Comparison of ENCODE assay signal across 8 mouse cellular contexts in genomic region chr11:106329682-106330081, GRCm38 (mm10). TPM values are rescaled to one million over a fixed set of nuclear protein-coding genes. Genes with fewer than 3 reads are reported as not detected.
DNase-seq lines count a peak whose midpoint lies in the region; ATAC-seq and TF ChIP-seq lines count a peak whose summit lies in the region.

No protein-coding gene starts in this region.

- ATAC-seq in forebrain, embryonic 14.5 days, result no peak
- ATAC-seq in forebrain, embryonic 15.5 days (replicated peaks), result no peak
- ATAC-seq in limb, embryonic 14.5 days (ENCODE audit: low FRiP score, low read depth), result no peak

- no peaks in the 10 kb centered on the region for H3K27me3 ChIP-seq in forebrain, embryonic 14.5 days (replicated peaks; ENCODE audit: control insufficient read depth, insufficient read depth, low read length)
- no peaks in the 10 kb centered on the region for H3K27me3 ChIP-seq in forebrain, embryonic 15.5 days
- no peaks in the 10 kb centered on the region for H3K27me3 ChIP-seq in limb, embryonic 14.5 days (ENCODE audit: control insufficient read depth, insufficient read depth, low read length)

- H3K4me1 ChIP-seq in forebrain, embryonic 14.5 days (ENCODE audit: control insufficient read depth, insufficient read depth, low read length), result no peaks in the 10 kb centered on the region
- H3K4me1 ChIP-seq in forebrain, embryonic 15.5 days, result no peaks in the 10 kb centered on the region
- peaks cover 4% of the 10 kb centered on the region; the same call in 1 of the 2 replicates for H3K4me1 ChIP-seq in limb, embryonic 14.5 days (ENCODE audit: control insufficient read depth, insufficient read depth, low read length)

- H3K9ac ChIP-seq in forebrain, embryonic 14.5 days (ENCODE audit: low read length), result no peak overlapping the region
- H3K9ac ChIP-seq in forebrain, embryonic 15.5 days (replicated peaks), result no peak overlapping the region
- H3K9ac ChIP-seq in limb, embryonic 14.5 days (ENCODE audit: low read depth, low read length, severe bottlenecking), result no peak overlapping the region

- 76% methylated on average over 7 of the region's 7 CpGs for WGBS in forebrain, embryonic 14.5 days
- 80% methylated on average over 7 of the region's 7 CpGs for WGBS in forebrain, embryonic 15.5 days
- 57% methylated on average over 7 of the region's 7 CpGs for WGBS in limb, embryonic 14.5 days

- H3K4me3 ChIP-seq in forebrain, embryonic 14.5 days (ENCODE audit: low read depth, low read length), result no peak overlapping the region
- no peak overlapping the region for H3K4me3 ChIP-seq in forebrain, embryonic 15.5 days
- H3K4me3 ChIP-seq in limb, embryonic 14.5 days (replicated peaks; ENCODE audit: low read length), result no peak overlapping the region

- H3K4me2 ChIP-seq in forebrain, embryonic 14.5 days (ENCODE audit: low read length), result no peak overlapping the region
- H3K4me2 ChIP-seq in forebrain, embryonic 15.5 days (replicated peaks), result no peak overlapping the region
- no peak overlapping the region for H3K4me2 ChIP-seq in limb, embryonic 14.5 days (replicated peaks; ENCODE audit: low read depth, low read length, severe bottlenecking)

- DNase-seq in forebrain, embryonic 14.5 days (ENCODE audit: low spot score), result peak; percentile 17
- peak; percentile 36 for DNase-seq in urinary bladder, postnatal 14 days (ENCODE audit: low spot score)
- no peak for DNase-seq in urinary bladder, postnatal 4 days (ENCODE audit: low spot score in 2 of 2)
- DNase-seq in embryo, embryonic 11 days, result peak; percentile 58
- DNase-seq in limb, embryonic 14.5 days (ENCODE audit: low spot score), result peak; percentile 41
- peak; percentile 21 for DNase-seq in right cerebral cortex, postnatal 4 days
- no peak for DNase-seq in testis, postnatal 14 days (ENCODE audit: low spot score)

- TF ChIP-seq POLR2A in limb, embryonic 14.5 days (IDR thresholded peaks at IDR 0.05; ENCODE audit: borderline replicate concordance, extremely low read depth, insufficient read depth, insufficient read length), result no peak

- H3K36me3 ChIP-seq in forebrain, embryonic 14.5 days (ENCODE audit: control insufficient read depth, insufficient read depth, low read length), result no peaks in the 10 kb centered on the region
- H3K36me3 ChIP-seq in forebrain, embryonic 15.5 days, result no peaks in the 10 kb centered on the region
- H3K36me3 ChIP-seq in limb, embryonic 14.5 days (ENCODE audit: control insufficient read depth, insufficient read depth, low read length), result no peaks in the 10 kb centered on the region

- no peak overlapping the region for H3K27ac ChIP-seq in forebrain, embryonic 14.5 days (ENCODE audit: low read depth, low read length)
- H3K27ac ChIP-seq in forebrain, embryonic 15.5 days (replicated peaks), result no peak overlapping the region
- H3K27ac ChIP-seq in limb, embryonic 14.5 days (replicated peaks; ENCODE audit: low read depth, low read length), result no peak overlapping the region

- H3K9me3 ChIP-seq in forebrain, embryonic 14.5 days (replicated peaks; ENCODE audit: control insufficient read depth, low read length), result no peaks in the 10 kb centered on the region
- no peaks in the 10 kb centered on the region for H3K9me3 ChIP-seq in forebrain, embryonic 15.5 days
- no peaks in the 10 kb centered on the region for H3K9me3 ChIP-seq in limb, embryonic 14.5 days (ENCODE audit: control insufficient read depth, low read length)

RNA-seq across cellular contexts. Expression of gene Cd79b, which starts 15.1 kb away (rescaled TPM):
- polyA plus RNA-seq in forebrain, embryonic 14.5 days (2014; fragmentation: Nextera tagmentation; extraction: Ambion mirVana), result 0.79 and 0.95 TPM in 2 replicates
- 0.56 and 0.77 TPM in 2 replicates for polyA plus RNA-seq in forebrain, embryonic 15.5 days (2015; fragmentation: Nextera tagmentation; extraction: Ambion mirVana)
- 2.6 and 2.7 TPM in 2 replicates for polyA plus RNA-seq in limb, embryonic 14.5 days (2012; rRNA removed)
- polyA plus RNA-seq in limb, embryonic 14.5 days (2014; fragmentation: Nextera tagmentation; extraction: Ambion mirVana), result 3.0 and 5.0 TPM in 2 replicates

RNA-seq across cellular contexts. Expression of gene Scn4a, which starts 23.4 kb away (rescaled TPM):
- not detected in 2 replicates for polyA plus RNA-seq in forebrain, embryonic 14.5 days (2014; fragmentation: Nextera tagmentation; extraction: Ambion mirVana)
- polyA plus RNA-seq in forebrain, embryonic 15.5 days (2015; fragmentation: Nextera tagmentation; extraction: Ambion mirVana), result not detected in 2 replicates
- 2.0 and 2.5 TPM in 2 replicates for polyA plus RNA-seq in limb, embryonic 14.5 days (2012; rRNA removed)
- 0.15 and 0.30 TPM in 2 replicates for polyA plus RNA-seq in limb, embryonic 14.5 days (2014; fragmentation: Nextera tagmentation; extraction: Ambion mirVana)

RNA-seq across cellular contexts. Expression of gene Gh, which starts 28.0 kb away (rescaled TPM):
- not detected in 2 replicates for polyA plus RNA-seq in forebrain, embryonic 14.5 days (2014; fragmentation: Nextera tagmentation; extraction: Ambion mirVana)
- polyA plus RNA-seq in forebrain, embryonic 15.5 days (2015; fragmentation: Nextera tagmentation; extraction: Ambion mirVana), result not detected in 2 replicates
- polyA plus RNA-seq in limb, embryonic 14.5 days (2012; rRNA removed), result not detected in 2 replicates
- not detected in 2 replicates for polyA plus RNA-seq in limb, embryonic 14.5 days (2014; fragmentation: Nextera tagmentation; extraction: Ambion mirVana)

RNA-seq across cellular contexts. Expression of gene Prr29, which starts 35.6 kb away (rescaled TPM):
- not detected in 2 replicates for polyA plus RNA-seq in forebrain, embryonic 14.5 days (2014; fragmentation: Nextera tagmentation; extraction: Ambion mirVana)
- polyA plus RNA-seq in forebrain, embryonic 15.5 days (2015; fragmentation: Nextera tagmentation; extraction: Ambion mirVana), result not detected in 2 replicates
- polyA plus RNA-seq in limb, embryonic 14.5 days (2012; rRNA removed), result 1.1 TPM in 2 replicates
- polyA plus RNA-seq in limb, embryonic 14.5 days (2014; fragmentation: Nextera tagmentation; extraction: Ambion mirVana), result 0.59 TPM in 1 of 2 replicates, not detected in the other

RNA-seq across cellular contexts. Expression of gene Tcam1, which starts 53.2 kb away (rescaled TPM):
- 0.05 and 0.22 TPM in 2 replicates for polyA plus RNA-seq in forebrain, embryonic 14.5 days (2014; fragmentation: Nextera tagmentation; extraction: Ambion mirVana)
- polyA plus RNA-seq in forebrain, embryonic 15.5 days (2015; fragmentation: Nextera tagmentation; extraction: Ambion mirVana), result 0.08 and 0.10 TPM in 2 replicates
- polyA plus RNA-seq in limb, embryonic 14.5 days (2012; rRNA removed), result 0.78 and 1.0 TPM in 2 replicates
- polyA plus RNA-seq in limb, embryonic 14.5 days (2014; fragmentation: Nextera tagmentation; extraction: Ambion mirVana), result 0.22 and 0.66 TPM in 2 replicates

Comparison
In these comparisons a context has a peak if more than half of its experiments do, and no peak if none do; other contexts are left out.
1. DNase-seq: peak in forebrain, embryonic 14.5 days (single experiment), urinary bladder, postnatal 14 days (single experiment), embryo, embryonic 11 days (single experiment), limb, embryonic 14.5 days (single experiment) and right cerebral cortex, postnatal 4 days (single experiment); none in urinary bladder, postnatal 4 days (0 of 2) and testis, postnatal 14 days (single experiment).